Mouse (Mus musculus) MN1 (cell line): ENCODE data around the gene Rnf186.
"Not testable (repeated sequence)": the region's sequence is repeated elsewhere in the genome, so short reads cannot be mapped to it uniquely, and the experiment has no call there.

ENCODE experiments used
- DNase-seq: peaks from one replicate; pipeline ENCODE4 v3.0.0-alpha.2; 2016; ENCODE audit warnings: low spot score

Rnf186 gene

DNA sequence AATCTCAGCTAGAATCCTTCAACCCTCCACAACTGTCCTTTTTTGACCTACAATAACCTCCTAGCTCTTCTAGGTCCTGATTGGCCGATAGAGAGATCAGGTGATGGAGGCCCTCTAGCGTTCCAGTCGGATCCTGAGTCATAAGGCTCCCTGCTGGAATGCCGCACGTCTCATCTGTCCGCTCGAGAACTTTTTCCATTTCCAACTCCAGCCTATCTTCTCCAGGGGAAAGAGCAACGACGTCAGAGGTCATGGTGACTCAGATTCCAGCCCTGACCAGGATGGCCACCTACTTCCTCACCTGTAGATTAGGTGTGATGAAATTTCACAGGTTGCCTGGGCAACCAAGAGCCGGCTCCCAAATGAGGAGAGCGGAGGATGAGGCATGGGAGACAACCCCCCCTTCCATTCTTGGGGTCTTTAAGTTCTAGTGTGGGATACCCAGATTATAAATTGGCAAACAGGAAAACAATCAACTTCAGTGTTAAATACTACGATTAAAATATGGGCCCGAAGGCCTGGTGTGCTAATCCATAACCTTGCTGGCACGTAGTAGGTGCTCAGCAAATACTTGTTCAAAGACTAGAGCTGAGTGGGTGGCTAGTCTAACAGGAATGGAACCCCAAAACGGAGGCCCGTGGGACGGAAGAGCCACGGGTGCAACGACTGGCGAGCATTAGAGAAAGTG is 5.4 kb downstream of the Rnf186 start:
- peak; percentile 90 for DNase-seq

DNA sequence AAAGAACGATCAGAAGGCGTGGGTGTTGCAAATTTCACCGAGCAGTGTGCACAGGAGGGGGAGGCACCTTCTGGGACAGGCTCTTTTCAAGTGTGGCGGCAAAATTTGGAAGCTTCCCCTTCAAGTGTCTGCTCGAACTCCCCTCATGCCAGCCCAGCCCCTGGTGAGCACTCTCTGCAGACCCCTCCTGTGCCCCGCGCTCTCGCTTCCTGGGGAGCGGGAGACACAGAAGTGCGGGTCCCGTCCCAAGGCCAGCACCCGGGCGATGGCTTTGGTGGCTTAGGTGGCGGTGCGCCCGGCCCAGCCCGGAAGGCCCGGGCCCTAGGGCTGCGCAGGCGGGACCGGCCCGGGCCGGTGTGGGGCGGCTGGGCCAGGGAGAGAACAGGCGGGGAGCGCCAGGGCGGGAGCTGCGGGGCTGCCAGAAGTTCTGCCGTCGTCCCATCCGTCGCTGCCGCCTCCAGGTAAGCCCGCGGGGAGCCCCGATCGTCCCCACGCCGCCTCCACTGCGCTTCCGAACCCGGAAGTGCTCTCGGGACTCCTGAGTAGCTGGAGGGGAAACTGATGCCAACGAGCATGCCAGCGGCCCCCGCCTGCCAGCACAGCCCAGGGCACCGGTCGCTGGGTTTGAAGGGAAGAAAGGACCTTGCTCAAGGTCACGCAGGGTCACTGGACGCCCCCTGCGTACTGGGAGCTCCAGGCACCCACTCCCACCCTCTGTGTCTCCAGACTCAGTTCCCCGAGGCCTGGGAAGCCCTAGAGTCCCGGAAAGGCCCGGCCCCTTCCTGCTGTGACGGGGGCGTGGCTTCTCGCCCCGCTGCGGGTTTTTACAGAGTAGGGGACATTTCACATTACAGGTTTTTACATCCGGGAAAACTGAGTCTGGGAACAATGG is 6.2 kb downstream of the Rnf186 start, which contains the start of gene Tmco4:
Gene Tmco4, plus strand, starts transcription at position 62 of the 892 bp plus-strand sequence.
- DNase-seq: peak; percentile 81

DNA sequence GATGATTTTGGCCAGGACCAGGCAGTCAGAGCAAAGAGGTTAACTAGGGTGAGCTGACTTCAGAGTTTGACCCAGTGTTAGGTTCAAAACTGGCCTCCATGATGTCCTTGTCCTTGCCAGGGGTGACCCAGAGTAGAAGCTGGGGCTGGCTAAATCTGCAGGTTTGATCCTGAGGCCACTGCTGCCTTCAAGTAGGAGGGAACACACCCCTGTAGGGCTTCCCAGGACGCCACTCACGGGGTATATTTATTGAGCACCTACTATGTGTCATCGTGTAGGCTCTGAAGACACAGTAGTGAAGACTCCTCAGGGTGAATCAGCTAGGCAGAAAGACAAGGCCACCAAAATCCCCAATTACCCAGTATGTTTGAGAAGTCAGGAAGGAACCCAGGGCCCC is 6.8 kb downstream of the Rnf186 start:
- DNase-seq: no peak

- DNase-seq: not testable (repeated sequence)
Observed at GRCm38 (mm10) chr4:138974540-138974939, 7.6 kb downstream of the Rnf186 start.

GRCm38 (mm10) chr4:138975194-138975593 is 8.3 kb downstream of the Rnf186 start:
- no peak for DNase-seq

GRCm38 (mm10) chr4:138976046-138976445 is 9.1 kb downstream of the Rnf186 start:
- no peak for DNase-seq

- DNase-seq: no peak
Observed at GRCm38 (mm10) chr4:138980021-138980420, 13.1 kb downstream of the Rnf186 start.

GRCm38 (mm10) chr4:138980771-138981420 is 14.0 kb downstream of the Rnf186 start:
- no peak for DNase-seq

- no peak for DNase-seq
Observed at GRCm38 (mm10) chr4:138983422-138983821, 16.5 kb downstream of the Rnf186 start.

GRCm38 (mm10) chr4:138984744-138985143 is 17.8 kb downstream of the Rnf186 start:
- DNase-seq: no peak

DNA sequence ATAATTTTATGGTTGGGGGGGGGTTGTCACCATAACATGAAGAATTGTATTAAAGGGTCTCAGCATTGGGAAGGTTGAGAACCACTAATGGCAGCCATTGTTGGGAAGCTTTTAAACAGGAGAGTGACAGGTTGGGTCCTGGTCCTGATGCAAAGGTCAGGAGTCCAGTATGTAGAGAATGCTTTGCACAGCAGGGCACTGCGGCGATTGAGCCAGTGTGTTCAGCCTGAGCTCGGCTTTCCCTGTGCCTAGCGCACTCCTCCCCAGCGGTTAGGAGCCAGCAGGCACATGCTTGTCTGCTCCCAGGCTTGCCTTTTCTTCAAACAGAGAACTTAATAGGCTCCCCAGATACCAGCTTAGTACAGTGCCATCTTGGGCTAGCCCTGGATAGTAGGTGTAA is 19.4 kb downstream of the Rnf186 start:
- DNase-seq: no peak

- DNase-seq: peak; percentile 33
Observed at GRCm38 (mm10) chr4:138994389-138994788, 27.5 kb downstream of the Rnf186 start.

DNA sequence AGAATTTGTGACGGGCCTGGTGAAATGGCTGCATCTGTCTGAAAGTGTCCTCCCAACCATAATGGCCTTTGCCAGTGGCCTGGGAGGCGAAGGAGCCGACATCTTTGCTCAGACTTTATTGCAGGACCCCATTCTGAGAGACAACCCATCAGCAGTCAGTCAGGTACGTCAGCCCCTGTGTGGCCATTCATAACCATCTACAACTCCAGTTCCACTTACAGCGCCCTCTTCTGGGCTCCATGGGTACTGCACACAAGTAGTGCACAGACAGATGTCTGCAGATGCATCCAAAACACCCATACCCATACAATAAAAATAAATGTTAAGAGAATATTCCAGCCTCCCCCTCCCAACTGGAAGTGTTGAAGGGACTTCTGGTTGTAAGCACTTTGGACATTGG is 29.5 kb downstream of the Rnf186 start:
- DNase-seq: no peak

GRCm38 (mm10) chr4:138997121-138997520 is 30.2 kb downstream of the Rnf186 start:
- DNase-seq: no peak

DNA sequence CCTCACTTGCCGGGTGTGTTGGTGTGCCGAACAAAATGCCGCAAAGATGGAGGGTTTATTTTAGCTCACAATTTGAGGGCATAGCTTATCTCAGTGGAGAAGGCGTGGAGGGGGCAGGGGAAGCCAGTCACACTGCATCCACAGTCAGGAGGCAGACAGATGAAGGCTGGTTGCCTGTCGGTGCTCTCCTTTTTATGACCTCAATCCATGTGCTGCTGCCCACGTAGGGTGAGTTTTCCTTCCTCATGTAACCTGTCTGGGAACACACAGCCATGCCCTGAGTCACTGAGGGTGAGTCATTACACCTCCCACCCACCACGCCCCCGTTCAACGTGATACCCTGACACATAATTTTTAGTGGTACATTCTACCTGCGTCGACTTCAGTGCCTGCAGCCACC is 31.7 kb downstream of the Rnf186 start:
- DNase-seq: no peak

DNA sequence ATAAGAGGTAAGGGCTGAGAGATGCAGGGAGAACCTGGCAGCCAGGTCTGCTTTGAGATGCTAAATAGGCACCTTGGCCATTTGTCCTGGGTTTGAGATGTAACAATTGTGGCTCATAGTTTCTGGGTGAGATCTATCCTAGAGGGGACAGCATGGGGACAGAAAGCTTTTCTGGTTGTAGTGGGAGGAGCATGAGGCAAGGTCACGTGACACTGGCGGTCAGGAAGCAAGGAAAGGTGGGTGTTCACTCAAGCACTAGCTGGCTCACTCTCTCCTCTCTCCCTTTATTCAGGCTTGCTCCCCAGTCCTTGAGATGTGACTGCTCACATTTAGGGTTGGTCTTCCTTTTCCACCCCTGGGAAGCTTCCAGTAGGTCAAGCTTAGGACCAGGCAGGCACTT is 34.1 kb downstream of the Rnf186 start:
- no peak for DNase-seq

- DNase-seq: no peak
Observed at GRCm38 (mm10) chr4:139001433-139001832, 34.5 kb downstream of the Rnf186 start.

DNA sequence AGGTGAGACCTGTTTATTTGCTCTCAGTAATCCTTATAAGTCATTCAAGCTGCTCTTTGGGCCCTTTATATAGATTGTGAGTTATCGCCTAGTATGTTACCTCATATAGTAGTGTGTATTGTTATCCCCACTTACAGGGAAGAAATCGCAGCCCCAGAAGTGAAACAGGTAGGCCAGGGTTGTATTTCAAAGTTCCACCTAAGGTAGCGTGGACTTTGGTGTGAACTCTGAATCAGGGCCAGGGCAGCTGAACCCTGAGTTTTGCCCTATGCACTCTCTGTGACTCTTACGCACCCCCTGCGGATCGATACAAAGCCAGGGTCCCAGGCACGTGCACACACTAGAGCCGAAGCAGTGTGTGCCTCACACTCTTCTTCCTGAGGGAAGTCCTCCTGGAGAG is 37.2 kb downstream of the Rnf186 start:
- DNase-seq: no peak

GRCm38 (mm10) chr4:139005214-139005613 is 38.3 kb downstream of the Rnf186 start:
- DNase-seq: peak; percentile 55

DNA sequence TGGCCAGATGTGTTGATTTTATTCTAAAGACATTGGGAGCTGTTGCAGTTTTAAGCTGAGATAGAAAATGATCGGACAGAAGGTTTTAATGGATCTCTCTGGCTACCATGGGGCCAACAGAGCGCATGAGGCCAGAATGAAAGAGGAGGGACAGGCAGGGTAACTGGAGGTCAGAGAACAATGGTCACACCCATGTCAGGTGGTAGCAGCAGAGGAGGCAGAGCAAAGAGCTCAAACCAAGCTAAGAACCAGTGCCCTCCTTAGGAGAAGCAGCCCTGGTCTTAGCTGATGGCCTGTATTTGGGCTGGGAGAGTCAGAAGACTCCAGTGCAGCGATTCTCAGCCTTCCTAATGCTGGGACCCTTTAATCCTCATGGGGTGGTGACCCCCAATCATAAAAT is 40.4 kb downstream of the Rnf186 start:
- no peak for DNase-seq

- peak; percentile 40 for DNase-seq
Observed at GRCm38 (mm10) chr4:139007981-139008536, 41.1 kb downstream of the Rnf186 start.

DNA sequence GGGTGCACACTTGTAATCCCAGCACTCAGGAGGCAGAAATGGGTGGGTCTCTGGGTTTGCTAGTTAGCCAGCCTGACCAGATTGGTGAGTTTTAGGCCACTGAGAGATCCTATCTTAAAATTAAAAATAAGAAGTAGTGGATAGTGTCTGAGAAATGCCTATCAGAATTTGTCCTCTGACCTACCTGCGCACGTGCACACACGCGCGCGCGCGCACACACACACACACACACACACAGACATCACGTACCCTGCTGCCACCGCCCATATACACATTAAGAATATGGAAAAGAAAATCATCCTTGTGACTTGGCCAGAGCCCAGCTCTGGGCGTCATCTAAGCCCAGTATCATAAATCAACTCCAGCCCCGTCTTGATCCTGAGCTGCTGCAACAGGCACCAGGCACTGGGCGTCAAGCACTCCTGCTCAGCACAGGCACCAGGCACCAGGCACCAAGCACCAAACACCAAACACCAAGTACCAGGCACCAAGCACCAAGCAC is 44.3 kb downstream of the Rnf186 start:
- no peak for DNase-seq
